Mouse (Mus musculus): ENCODE results near the gene Sycp2. TPM values are rescaled to one million over a fixed set of nuclear protein-coding genes. Genes with fewer than 3 reads are reported as not detected.

Gene Sycp2
- polyA plus RNA-seq, 1 experiment from 2014 or later, result 0.75 TPM

DNA sequence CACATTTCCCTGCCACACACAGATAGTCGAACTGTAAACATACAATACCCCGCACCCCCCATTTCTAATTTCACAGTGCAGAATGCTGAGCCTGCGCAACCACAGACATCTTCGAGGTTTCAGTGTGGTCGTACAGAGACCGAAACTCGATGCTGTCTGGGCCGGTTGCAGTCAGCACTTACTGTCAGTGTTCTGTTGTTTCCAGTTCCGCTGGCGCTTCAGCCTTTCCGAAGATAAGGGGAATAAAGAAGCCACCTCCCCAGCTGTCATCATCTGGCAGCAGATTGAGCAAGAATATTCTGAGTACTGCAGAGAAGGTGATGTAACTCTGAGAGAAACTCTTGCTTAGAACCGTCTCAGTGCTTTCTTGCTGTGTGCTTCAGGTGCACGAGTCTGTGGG, 8.9 kb upstream of the Sycp2 start:
- Histone ChIP-seq H3K9ac (replicated peaks; ENCODE audit: low read depth, low read length) (no peak overlapping the region), H3K4me2 (ENCODE audit: low read depth, low read length) (no peak overlapping the region), H3K4me1 (ENCODE audit: control insufficient read depth, insufficient read depth, low read length) (peaks cover 19% of the 10 kb centered on the region), H3K9me3 (ENCODE audit: control insufficient read depth, low read length) (no peaks in the 10 kb centered on the region), H3K36me3 (ENCODE audit: control insufficient read depth, insufficient read depth, low read length) (no peaks in the 10 kb centered on the region), H3K4me3 (ENCODE audit: low read depth, low read length) (no peak overlapping the region), H3K27ac (ENCODE audit: low read depth, low read length) (no peak overlapping the region), H3K27me3 (ENCODE audit: control insufficient read depth, insufficient read depth, low read length) (peaks cover 4% of the 10 kb centered on the region)
- no peak for ATAC-seq (ENCODE audit: low read depth)
- WGBS, result 77% methylated on average over 13 of the region's 13 CpGs

GRCm38 (mm10) chr2:178415150-178415448, 7.6 kb upstream of the Sycp2 start:
- Histone ChIP-seq H3K27me3 (ENCODE audit: control insufficient read depth, insufficient read depth, low read length) (peaks cover 5% of the 10 kb centered on the region), H3K9me3 (ENCODE audit: control insufficient read depth, low read length) (no peaks in the 10 kb centered on the region), H3K27ac (ENCODE audit: low read depth, low read length) (no peak overlapping the region; the same call in 1 of the 2 replicates), H3K36me3 (ENCODE audit: control insufficient read depth, insufficient read depth, low read length) (no peaks in the 10 kb centered on the region), H3K4me1 (ENCODE audit: control insufficient read depth, insufficient read depth, low read length) (peaks cover 19% of the 10 kb centered on the region), H3K4me3 (ENCODE audit: low read depth, low read length) (peak overlapping the region; percentile 62), H3K9ac (replicated peaks; ENCODE audit: low read depth, low read length) (peak overlapping the region; percentile 74), H3K4me2 (ENCODE audit: low read depth, low read length) (peak overlapping the region; percentile 100)
- no peak for ATAC-seq (ENCODE audit: low read depth)
- 15% methylated on average over 3 of the region's 3 CpGs for WGBS

DNA sequence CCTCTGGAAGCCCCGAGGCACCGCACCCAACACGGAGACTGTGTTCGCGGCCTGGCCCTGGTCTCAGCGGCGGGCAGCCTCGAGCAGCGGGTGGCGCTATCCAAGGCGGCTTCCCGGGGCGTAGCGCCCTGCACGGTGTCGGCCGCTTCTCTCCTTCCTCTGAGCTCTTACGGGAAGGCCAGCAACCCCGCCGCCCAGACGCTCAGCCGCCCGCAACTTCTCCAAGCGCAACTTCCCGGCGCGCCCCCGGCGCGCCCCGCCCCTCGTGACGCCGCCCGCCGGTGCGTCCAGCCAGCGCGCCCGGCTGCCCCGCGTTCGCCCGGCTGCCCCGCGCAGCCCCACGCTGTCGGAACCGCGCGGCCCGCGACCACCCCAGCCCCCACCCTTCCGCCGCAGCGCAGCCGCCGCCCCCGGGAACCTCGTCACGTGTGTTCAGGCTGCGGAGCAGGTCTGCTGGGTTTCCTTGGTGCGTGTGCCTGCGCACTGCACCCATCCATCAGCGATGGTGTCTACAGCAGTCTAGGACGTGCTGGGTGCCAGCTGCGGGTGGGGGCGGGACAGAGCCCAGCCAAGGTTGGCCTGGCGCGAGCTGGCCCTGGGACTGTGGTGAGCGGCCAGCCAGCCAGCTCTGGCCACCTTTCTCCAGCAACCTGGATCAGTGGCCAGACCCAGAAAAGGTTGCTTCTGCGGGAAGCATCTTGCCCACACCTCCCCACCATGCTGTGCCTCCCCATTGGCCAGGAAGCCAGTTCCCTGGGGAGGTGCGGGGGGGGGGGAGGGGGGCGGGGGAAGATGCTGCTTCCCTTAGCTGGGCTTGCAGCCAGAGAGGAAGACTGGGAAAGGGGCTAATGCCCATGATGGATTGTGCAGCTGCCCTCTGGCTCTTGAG, 7.0 kb upstream of the Sycp2 start, which contains the start of the genes Ppp1r3d and Fam217b:
Ppp1r3d (minus strand) TSS at position 212 of the 889 bp plus-strand sequence.
Fam217b (plus strand) TSS at position 264 of the 889 bp plus-strand sequence.
- H3K27ac ChIP-seq (ENCODE audit: low read depth, low read length), result peak within 1 kb of the TSS; percentile 81
- H3K4me1 ChIP-seq (ENCODE audit: control insufficient read depth, insufficient read depth, low read length), result peaks cover 19% of the 10 kb centered on the region
- H3K27me3 ChIP-seq (ENCODE audit: control insufficient read depth, insufficient read depth, low read length), result peaks cover 5% of the 10 kb centered on the region
- H3K4me3 ChIP-seq (ENCODE audit: low read depth, low read length), result peak within 1 kb of the TSS; percentile 62
- ATAC-seq (ENCODE audit: low read depth), result peak; percentile 91
- H3K36me3 ChIP-seq (ENCODE audit: control insufficient read depth, insufficient read depth, low read length), result no peaks in the 10 kb centered on the region
- H3K4me2 ChIP-seq (ENCODE audit: low read depth, low read length), result peak within 1 kb of the TSS; percentile 100
- H3K9me3 ChIP-seq (ENCODE audit: control insufficient read depth, low read length), result no peaks in the 10 kb centered on the region
- peak within 1 kb of the TSS; percentile 74 for H3K9ac ChIP-seq (replicated peaks; ENCODE audit: low read depth, low read length)
- WGBS, result under 1% methylated on average over 65 of the region's 74 CpGs

DNA sequence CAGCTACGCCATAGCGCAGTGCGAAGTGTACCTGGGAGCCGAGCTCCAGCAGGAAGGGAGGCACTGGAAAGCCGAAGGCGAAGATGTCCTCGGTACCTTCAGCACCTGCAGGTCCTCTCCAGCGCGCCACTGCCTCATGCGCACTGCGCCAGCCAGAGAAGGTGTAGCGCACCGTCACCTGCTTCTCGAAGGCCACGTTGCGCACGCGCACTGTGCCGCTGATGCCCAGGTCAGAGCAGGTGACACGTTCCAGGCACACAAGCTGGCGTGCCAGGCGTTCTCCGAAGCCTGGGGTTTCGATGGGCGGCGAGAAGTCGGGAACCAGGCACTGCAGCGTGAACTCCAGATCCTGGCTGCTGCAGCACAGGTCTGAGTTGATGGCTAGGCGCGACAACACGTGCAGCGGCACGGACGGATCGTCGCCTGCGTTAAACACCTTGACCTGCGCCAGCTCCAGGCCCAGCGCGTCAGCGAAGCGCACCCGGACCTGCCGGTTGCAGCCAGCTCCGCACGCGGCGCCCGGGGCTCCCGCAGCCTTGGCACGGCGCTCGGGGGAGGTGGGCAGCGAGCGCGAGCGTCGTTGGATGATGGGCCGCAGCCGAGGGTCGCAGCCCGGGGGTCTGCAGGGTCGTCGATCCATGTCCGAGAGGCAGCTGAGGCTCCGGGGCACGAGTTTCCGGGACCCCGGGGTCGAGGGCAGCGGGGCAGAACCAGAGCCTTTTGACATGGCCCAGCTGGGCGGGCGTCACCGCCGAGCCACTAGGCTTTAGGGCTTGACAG, 6.2 kb upstream of the Sycp2 start:
- H3K4me3 ChIP-seq (ENCODE audit: low read depth, low read length), result peak overlapping the region; percentile 62
- no peaks in the 10 kb centered on the region for H3K36me3 ChIP-seq (ENCODE audit: control insufficient read depth, insufficient read depth, low read length)
- no peaks in the 10 kb centered on the region for H3K9me3 ChIP-seq (ENCODE audit: control insufficient read depth, low read length)
- WGBS, result 13% methylated on average over 75 of the region's 75 CpGs
- peak overlapping the region; percentile 81 for H3K27ac ChIP-seq (ENCODE audit: low read depth, low read length)
- ATAC-seq (ENCODE audit: low read depth), result peak; percentile 15
- peak overlapping the region; percentile 100 for H3K4me2 ChIP-seq (ENCODE audit: low read depth, low read length)
- peak overlapping the region; percentile 74 for H3K9ac ChIP-seq (replicated peaks; ENCODE audit: low read depth, low read length)
- peaks cover 19% of the 10 kb centered on the region for H3K4me1 ChIP-seq (ENCODE audit: control insufficient read depth, insufficient read depth, low read length)
- H3K27me3 ChIP-seq (ENCODE audit: control insufficient read depth, insufficient read depth, low read length), result peaks cover 5% of the 10 kb centered on the region

DNA sequence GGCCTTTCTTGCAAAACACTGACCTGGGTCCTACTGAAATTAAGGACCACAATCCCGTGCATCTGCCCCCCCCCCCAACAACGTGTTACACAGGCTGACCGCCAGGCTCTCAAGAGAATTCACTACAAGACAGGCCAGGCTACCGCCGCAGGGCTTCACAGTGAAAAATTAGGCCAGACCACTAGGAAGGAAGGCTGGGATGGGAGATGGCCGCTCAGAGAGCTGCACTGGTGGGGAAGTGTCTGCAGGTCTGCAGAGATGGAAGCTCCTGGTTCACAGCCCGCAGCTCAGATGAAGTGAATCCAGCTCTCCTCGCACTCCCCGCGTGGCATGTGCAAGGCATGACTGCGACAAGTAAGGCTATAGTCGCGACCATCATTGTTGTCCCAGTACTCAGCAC, 5.6 kb upstream of the Sycp2 start:
- H3K9me3 ChIP-seq (ENCODE audit: control insufficient read depth, low read length), result no peaks in the 10 kb centered on the region
- H3K27me3 ChIP-seq (ENCODE audit: control insufficient read depth, insufficient read depth, low read length), result peaks cover 5% of the 10 kb centered on the region
- WGBS, result 65% methylated on average over 13 of the region's 13 CpGs
- H3K9ac ChIP-seq (replicated peaks; ENCODE audit: low read depth, low read length), result peak overlapping the region; percentile 74; the same call in 1 of the 2 replicates
- no peaks in the 10 kb centered on the region for H3K36me3 ChIP-seq (ENCODE audit: control insufficient read depth, insufficient read depth, low read length)
- peak overlapping the region; percentile 62; the same call in 1 of the 2 replicates for H3K4me3 ChIP-seq (ENCODE audit: low read depth, low read length)
- no peak overlapping the region for H3K27ac ChIP-seq (ENCODE audit: low read depth, low read length)
- ATAC-seq (ENCODE audit: low read depth), result no peak
- H3K4me2 ChIP-seq (ENCODE audit: low read depth, low read length), result peak overlapping the region; percentile 100
- peaks cover 19% of the 10 kb centered on the region for H3K4me1 ChIP-seq (ENCODE audit: control insufficient read depth, insufficient read depth, low read length)

DNA sequence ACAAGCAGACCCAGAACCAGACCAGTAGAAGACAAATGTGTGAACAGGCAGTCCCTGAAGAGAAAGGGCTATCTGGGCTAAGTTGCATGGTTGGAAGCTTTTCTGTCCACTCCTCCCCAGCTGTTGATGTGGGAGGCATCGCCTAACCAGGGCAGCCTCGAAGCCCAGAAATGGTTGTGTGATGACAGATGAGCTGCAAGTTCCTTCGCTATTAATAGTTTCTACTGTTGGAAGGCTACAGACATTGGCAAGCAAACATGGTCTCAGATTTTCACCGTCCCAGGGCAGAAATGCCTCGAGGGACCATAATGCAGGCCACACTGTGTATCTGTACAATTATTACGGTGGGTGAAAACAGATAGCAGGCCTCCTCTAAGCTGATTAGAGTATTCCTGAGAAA, 5.1 kb upstream of the Sycp2 start:
- no peak overlapping the region for H3K9ac ChIP-seq (replicated peaks; ENCODE audit: low read depth, low read length)
- H3K27me3 ChIP-seq (ENCODE audit: control insufficient read depth, insufficient read depth, low read length), result peaks cover 5% of the 10 kb centered on the region
- 71% methylated on average over 6 of the region's 6 CpGs for WGBS
- H3K36me3 ChIP-seq (ENCODE audit: control insufficient read depth, insufficient read depth, low read length), result no peaks in the 10 kb centered on the region
- no peak overlapping the region for H3K4me3 ChIP-seq (ENCODE audit: low read depth, low read length)
- H3K9me3 ChIP-seq (ENCODE audit: control insufficient read depth, low read length), result no peaks in the 10 kb centered on the region
- peaks cover 19% of the 10 kb centered on the region for H3K4me1 ChIP-seq (ENCODE audit: control insufficient read depth, insufficient read depth, low read length)
- no peak overlapping the region for H3K4me2 ChIP-seq (ENCODE audit: low read depth, low read length)
- ATAC-seq (ENCODE audit: low read depth), result no peak
- H3K27ac ChIP-seq (ENCODE audit: low read depth, low read length), result no peak overlapping the region

DNA sequence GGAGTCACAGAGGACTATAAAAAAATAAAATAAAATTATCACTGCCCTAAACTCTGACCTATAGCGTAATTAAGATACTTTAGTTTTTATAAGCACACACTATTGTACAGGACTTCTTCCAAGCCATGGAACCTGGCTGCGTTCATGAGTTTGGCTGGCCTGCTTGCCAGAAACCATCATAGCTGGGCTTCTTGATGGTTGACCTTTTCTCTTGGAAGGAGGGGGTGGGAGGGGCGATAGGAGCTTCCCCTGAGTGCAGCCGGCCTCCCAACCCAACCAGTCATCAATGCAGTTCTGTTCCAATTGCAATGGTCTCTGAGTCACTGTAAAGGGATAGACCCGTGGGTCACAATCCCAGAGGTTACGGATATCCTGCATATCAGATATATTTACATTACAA, 2.8 kb upstream of the Sycp2 start:
- 81% methylated on average over 6 of the region's 6 CpGs for WGBS
- no peak for ATAC-seq (ENCODE audit: low read depth)
- Histone ChIP-seq H3K9me3 (ENCODE audit: control insufficient read depth, low read length) (no peaks in the 10 kb centered on the region), H3K4me2 (ENCODE audit: low read depth, low read length) (no peak overlapping the region), H3K36me3 (ENCODE audit: control insufficient read depth, insufficient read depth, low read length) (no peaks in the 10 kb centered on the region), H3K4me3 (ENCODE audit: low read depth, low read length) (no peak overlapping the region), H3K27me3 (ENCODE audit: control insufficient read depth, insufficient read depth, low read length) (peaks cover 5% of the 10 kb centered on the region), H3K4me1 (ENCODE audit: control insufficient read depth, insufficient read depth, low read length) (peaks cover 15% of the 10 kb centered on the region), H3K9ac (replicated peaks; ENCODE audit: low read depth, low read length) (no peak overlapping the region), H3K27ac (ENCODE audit: low read depth, low read length) (no peak overlapping the region)

DNA sequence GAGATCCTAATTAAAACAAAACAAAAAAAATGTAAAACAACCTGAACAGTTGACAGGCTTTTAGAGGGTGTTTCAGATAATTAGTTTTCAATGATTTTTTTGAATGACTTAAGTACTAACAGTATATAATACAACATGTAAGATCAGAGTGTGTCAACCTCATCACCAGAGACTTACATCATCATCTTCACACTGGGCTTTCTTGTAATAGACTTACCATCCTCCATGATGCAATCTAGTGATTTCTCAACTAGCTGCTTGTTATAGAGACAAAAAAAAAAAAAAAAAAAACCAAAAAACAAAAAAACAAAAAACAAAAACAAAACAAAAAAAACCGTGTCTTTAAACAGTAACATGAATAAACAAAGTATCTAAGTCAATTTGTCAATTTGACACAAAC, 1.5 kb upstream of the Sycp2 start:
- H3K4me1 ChIP-seq (ENCODE audit: control insufficient read depth, insufficient read depth, low read length), result peaks cover 10% of the 10 kb centered on the region; the same call in 1 of the 2 replicates
- no peak overlapping the region for H3K4me3 ChIP-seq (ENCODE audit: low read depth, low read length)
- no peak overlapping the region for H3K4me2 ChIP-seq (ENCODE audit: low read depth, low read length)
- H3K27me3 ChIP-seq (ENCODE audit: control insufficient read depth, insufficient read depth, low read length), result peaks cover 5% of the 10 kb centered on the region
- H3K36me3 ChIP-seq (ENCODE audit: control insufficient read depth, insufficient read depth, low read length), result no peaks in the 10 kb centered on the region
- WGBS, result 64% methylated on average over 1 of the region's 1 CpGs
- H3K9ac ChIP-seq (replicated peaks; ENCODE audit: low read depth, low read length), result no peak overlapping the region
- H3K27ac ChIP-seq (ENCODE audit: low read depth, low read length), result no peak overlapping the region
- ATAC-seq (ENCODE audit: low read depth), result no peak
- no peaks in the 10 kb centered on the region for H3K9me3 ChIP-seq (ENCODE audit: control insufficient read depth, low read length)

DNA sequence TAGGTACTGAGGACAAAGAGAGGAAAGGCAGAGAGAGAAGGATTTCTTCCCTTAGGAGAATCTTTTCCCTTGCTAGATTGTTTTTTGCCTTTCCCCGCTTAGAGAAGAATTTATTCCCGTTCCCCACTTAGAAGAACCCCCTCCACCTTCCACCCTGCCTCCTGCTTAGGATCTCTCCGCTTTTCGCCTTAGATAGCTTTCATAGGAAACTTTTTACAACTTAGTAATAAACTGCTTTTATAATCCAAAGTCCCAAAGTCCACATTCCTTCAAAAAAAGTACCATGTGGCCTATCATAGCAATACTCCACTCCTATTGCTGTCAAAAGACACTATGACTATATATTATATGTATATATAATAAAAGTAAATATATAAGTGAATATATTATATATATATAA, 64.9 kb downstream of the Sycp2 start:
- Histone ChIP-seq H3K4me1 (ENCODE audit: control insufficient read depth, insufficient read depth, low read length) (no peaks in the 10 kb centered on the region), H3K9me3 (ENCODE audit: control insufficient read depth, low read length) (no peaks in the 10 kb centered on the region), H3K27ac (ENCODE audit: low read depth, low read length) (no peak overlapping the region), H3K36me3 (ENCODE audit: control insufficient read depth, insufficient read depth, low read length) (no peaks in the 10 kb centered on the region), H3K4me2 (ENCODE audit: low read depth, low read length) (no peak overlapping the region), H3K4me3 (ENCODE audit: low read depth, low read length) (no peak overlapping the region), H3K9ac (replicated peaks; ENCODE audit: low read depth, low read length) (no peak overlapping the region), H3K27me3 (ENCODE audit: control insufficient read depth, insufficient read depth, low read length) (no peaks in the 10 kb centered on the region)
- ATAC-seq (ENCODE audit: low read depth), result no peak
- 68% methylated on average over 4 of the region's 4 CpGs for WGBS
